Mouse (Mus musculus) liver, adult 2 months (tissue): ENCODE data around the gene Tmem108.

Source experiments
- CTCF ChIP-seq: fragments of 200-500 bp; IDR thresholded peaks from 2 replicates; pipeline ENCODE4 v1.5.1; 2011; ENCODE audit warnings: low read depth, low read length, control low read depth
- POLR2A ChIP-seq: fragments of 200-500 bp; IDR thresholded peaks from 2 replicates; pipeline ENCODE4 v1.6.1; 2011; ENCODE audit warnings: low read length, control low read depth; ENCODE audit not compliant: insufficient read depth; ENCODE audit errors: extremely low read depth

GRCm38 (mm10) chr9:103512257-103512656 is 249.4 kb downstream of the Tmem108 start:
- TF ChIP-seq CTCF: no peak
- no peak for TF ChIP-seq POLR2A
